Mouse (Mus musculus) brain, embryonic 14.5 days (tissue): Measurements from ENCODE around the gene Pgap3.

Source experiments
- CTCF ChIP-seq: fragments of 200-500 bp; IDR thresholded peaks from 2 replicates; pipeline ENCODE4 v1.5.1; 2012; ENCODE audit warnings: inconsistent platforms, mild to moderate bottlenecking, moderate library complexity, borderline replicate concordance; ENCODE audit not compliant: insufficient read depth, insufficient read length; ENCODE audit errors: extremely low read depth
- POLR2A ChIP-seq: fragments of 200-500 bp; IDR thresholded peaks from 2 replicates; pipeline ENCODE4 v1.6.1; 2012; ENCODE audit warnings: mild to moderate bottlenecking, inconsistent platforms, borderline replicate concordance; ENCODE audit not compliant: poor library complexity, insufficient read depth, insufficient read length, severe bottlenecking; ENCODE audit errors: extremely low read depth

GRCm38 (mm10) chr11:98400816-98401215 lies 526 bp upstream of the Pgap3 start:
- TF ChIP-seq POLR2A: no peak
- TF ChIP-seq CTCF: no peak
